In genomic region chr13:60309926-60310325, GRCm38 (mm10) we compare ENCODE assay signal across 27 mouse cellular contexts.
DNase-seq lines count a peak whose midpoint lies in the region; ATAC-seq and TF ChIP-seq lines count a peak whose summit lies in the region.
"Had no signal": no experiment of that assay in that cellular context is flagged by ENCODE, and none has a peak within 500 bp of the region (broad histone marks: within the 10 kb centered on the region; RNA-seq: fewer than 3 reads in every experiment).

No protein-coding gene starts in this region.

- WGBS in stomach, postnatal 0 days: 86% methylated on average over 4 of the region's 4 CpGs

- no peak overlapping the region for H3K4me2 ChIP-seq in stomach, postnatal 0 days (replicated peaks; ENCODE audit: low read depth)
- H3K4me2 ChIP-seq: forebrain, embryonic 15.5 days; heart, embryonic 15.5 days; hindbrain, embryonic 14.5 days; neural tube, embryonic 15.5 days had no signal

- H3K36me3 ChIP-seq in stomach, postnatal 0 days (ENCODE audit: control insufficient read depth, insufficient read depth, low read length): no peaks in the 10 kb centered on the region
- H3K36me3 ChIP-seq: forebrain, embryonic 15.5 days; G1E; heart, embryonic 15.5 days; neural tube, embryonic 15.5 days had no signal

- peak; percentile 86 for DNase-seq in adrenal gland, adult 2 months
- no peak for DNase-seq in adrenal gland, adult 18-20 months (ENCODE audit: low spot score in 2 of 2)
- peak; percentile 40 for DNase-seq in urinary bladder, postnatal 14 days (ENCODE audit: low spot score)
- DNase-seq in urinary bladder, postnatal 10 days (ENCODE audit: low spot score): no peak
- peak; percentile 70 to 78 for DNase-seq in adrenal gland, postnatal 36 days
- DNase-seq in stomach, postnatal 0 days (ENCODE audit: low spot score): no peak
- DNase-seq in spleen, adult 12 weeks (ENCODE audit: low spot score): no peak
- DNase-seq: cerebellum, adult 9-10 months; gastrocnemius, postnatal 10 days; heart, postnatal 4 days; kidney, postnatal 4 days; layer of hippocampus, adult 9-11 months; liver; lung, postnatal 4 days; right cerebral cortex, adult 18-20 months; right cerebral cortex, postnatal 4 days; thymus, adult 2 months; thymus, postnatal 4 days had no signal

- H3K9ac ChIP-seq in stomach, postnatal 0 days (ENCODE audit: low read length): no peak overlapping the region
- H3K9ac ChIP-seq: forebrain, embryonic 15.5 days; heart, embryonic 15.5 days; hindbrain, embryonic 14.5 days; neural tube, embryonic 15.5 days had no signal

- no peak for ATAC-seq in stomach, postnatal 0 days (ENCODE audit: low FRiP score, low TSS enrichment)
- no peak for ATAC-seq in cerebellum, adult (ENCODE audit: insufficient number of reproducible peaks, low FRiP score, low TSS enrichment)
- ATAC-seq: forebrain, embryonic 15.5 days; inflammation-experienced regulatory T-cells, adult 6 months had no signal

- no peak overlapping the region for H3K4me3 ChIP-seq in stomach, postnatal 0 days (ENCODE audit: low read depth, low read length)
- H3K4me3 ChIP-seq: forebrain, embryonic 15.5 days; heart, embryonic 15.5 days; left cerebral cortex, adult 2 months; neural tube, embryonic 15.5 days had no signal

- TF ChIP-seq CTCF in stomach, postnatal 0 days (IDR thresholded peaks at IDR 0.05; ENCODE audit: low read depth): no peak

- H3K9me3 ChIP-seq in stomach, postnatal 0 days (ENCODE audit: control insufficient read depth, low read length): no peaks in the 10 kb centered on the region
- H3K9me3 ChIP-seq: forebrain, embryonic 15.5 days; heart, embryonic 15.5 days; neural tube, embryonic 15.5 days had no signal

- no peaks in the 10 kb centered on the region for H3K27me3 ChIP-seq in stomach, postnatal 0 days (ENCODE audit: control insufficient read depth, insufficient read depth, low read length)
- H3K27me3 ChIP-seq: CH12.LX; forebrain, embryonic 15.5 days; heart, embryonic 15.5 days; neural tube, embryonic 15.5 days had no signal

- H3K27ac ChIP-seq in stomach, postnatal 0 days (replicated peaks): 0 out of 2 replicates have a peak overlapping the region, but pooled peaks have one; percentile 2
- H3K27ac ChIP-seq: forebrain, embryonic 15.5 days; heart, embryonic 15.5 days; hindbrain, embryonic 14.5 days; left cerebral cortex, adult 2 months; neural tube, embryonic 15.5 days had no signal

- TF ChIP-seq EP300 in stomach, postnatal 0 days (optimal IDR thresholded peaks at IDR 0.05): no peak

- 0 out of 2 replicates have a peak, but pooled peaks cover 2% of the 10 kb centered on the region for H3K4me1 ChIP-seq in stomach, postnatal 0 days (replicated peaks; ENCODE audit: control insufficient read depth, insufficient read depth)

Comparison
In these comparisons a context has a peak if more than half of its experiments do, and no peak if none do; other contexts are left out.
1. DNase-seq: peak in adrenal gland, adult 2 months (single experiment), urinary bladder, postnatal 14 days (single experiment) and adrenal gland, postnatal 36 days (2 of 2); none in adrenal gland, adult 18-20 months (0 of 2), urinary bladder, postnatal 10 days (single experiment), stomach, postnatal 0 days (single experiment) and spleen, adult 12 weeks (single experiment).